Mouse (Mus musculus) heart, postnatal 0 days (tissue): ENCODE results near the gene Kif13a.

ENCODE experiments used
- CTCF ChIP-seq: IDR thresholded peaks from 2 replicates; pipeline ENCODE4 v1.5.1; 2016; ENCODE audit warnings: antibody characterized with exemption, control low read depth, low read depth
- EP300 ChIP-seq: IDR thresholded peaks from 2 replicates; pipeline ENCODE4 v1.6.1; 2016; ENCODE audit warnings: antibody characterized with exemption, low read depth

DNA sequence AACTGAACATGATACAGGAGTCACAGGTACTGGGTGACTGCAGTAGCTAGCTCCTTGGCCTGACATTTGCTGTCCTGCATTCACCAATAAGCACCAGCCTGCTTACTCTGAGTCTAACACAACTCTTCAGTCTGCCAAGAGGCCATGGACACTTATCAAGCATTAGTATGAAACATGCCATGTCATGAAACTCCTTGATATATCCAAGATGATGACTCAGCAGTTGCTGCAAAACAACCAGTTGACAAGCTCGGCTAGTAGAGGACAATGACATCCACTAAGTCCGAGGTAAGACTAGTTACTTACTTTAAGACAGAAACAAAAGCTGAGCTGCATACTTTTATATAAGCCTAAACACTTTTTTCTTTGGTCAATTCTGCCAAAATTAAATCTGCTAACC is 204.4 kb downstream of the Kif13a start:
- TF ChIP-seq EP300 (no peak), CTCF (no peak)
